ENCODE assay signal across 8 mouse cellular contexts in the genomic region with DNA sequence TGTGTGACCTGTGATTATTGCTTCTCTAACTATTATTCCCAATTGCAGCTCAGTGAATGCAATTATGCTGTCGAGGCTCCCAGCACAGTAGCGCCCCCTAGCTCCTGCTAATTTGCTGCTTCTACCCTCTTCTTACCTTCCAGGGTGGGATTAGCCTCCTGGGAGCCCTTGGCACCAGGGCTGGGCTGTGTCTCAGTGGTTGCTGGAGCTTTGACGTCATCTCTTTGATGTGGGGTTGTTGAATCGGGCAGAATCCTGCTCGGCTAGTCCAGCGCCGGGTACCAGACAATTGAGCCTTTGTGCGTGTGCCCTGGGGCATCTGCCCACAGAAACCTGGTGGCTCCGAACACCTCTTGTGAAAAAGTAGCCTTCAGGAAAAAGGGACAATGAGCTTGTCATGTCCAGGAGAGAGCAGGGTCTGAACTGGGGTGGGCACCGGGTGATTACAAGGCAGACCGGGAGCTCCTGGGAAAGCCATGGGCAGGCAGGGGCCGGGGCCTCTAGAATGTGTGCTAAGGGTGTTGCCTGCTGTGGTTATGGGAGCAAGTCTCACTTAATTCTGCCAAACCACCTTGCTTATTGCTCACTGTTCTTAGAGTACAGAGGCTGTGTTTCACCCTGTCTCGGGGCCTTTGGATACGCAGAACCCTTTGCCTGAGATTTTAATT. TPM values are rescaled to one million over a fixed set of nuclear protein-coding genes. Genes with fewer than 3 reads are reported as not detected.
DNase-seq lines count a peak whose midpoint lies in the region; ATAC-seq and TF ChIP-seq lines count a peak whose summit lies in the region.
"Had no signal": no experiment of that assay in that cellular context is flagged by ENCODE, and none has a peak within 500 bp of the region (broad histone marks: within the 10 kb centered on the region; RNA-seq: fewer than 3 reads in every experiment).

No protein-coding gene starts in this region.

- H3K4me2 ChIP-seq in neural tube, embryonic 11.5 days (ENCODE audit: low read depth) = no peak overlapping the region
- H3K4me2 ChIP-seq in neural tube, embryonic 15.5 days = no peak overlapping the region
- H3K4me2 ChIP-seq in hindbrain, embryonic 11.5 days (replicated peaks; ENCODE audit: low read depth, low read length) = no peak overlapping the region
- no peak overlapping the region for H3K4me2 ChIP-seq in midbrain, postnatal 0 days (ENCODE audit: low read depth, low read length, poor library complexity, severe bottlenecking)
- H3K4me2 ChIP-seq: heart, embryonic 13.5 days had no signal

- ATAC-seq in neural tube, embryonic 11.5 days (ENCODE audit: insufficient read depth, low FRiP score, low TSS enrichment) = no peak
- no peak for ATAC-seq in neural tube, embryonic 15.5 days (ENCODE audit: low FRiP score)
- no peak for ATAC-seq in hindbrain, embryonic 11.5 days (ENCODE audit: low FRiP score)
- ATAC-seq in midbrain, postnatal 0 days (ENCODE audit: low FRiP score) = no peak

- peak; percentile 47 for DNase-seq in neural tube, embryonic 11.5 days (ENCODE audit: low spot score)
- DNase-seq in embryo, embryonic 10.5 days (ENCODE audit: low spot score) = peak; percentile 61
- DNase-seq in hindbrain, embryonic 11.5 days (ENCODE audit: low spot score) = peak; percentile 52
- DNase-seq in midbrain, postnatal 0 days (ENCODE audit: low spot score) = peak; percentile 24
- DNase-seq in heart, postnatal 36 days = no peak
- no peak for DNase-seq in cerebellum, adult 18-20 months

- H3K36me3 ChIP-seq in neural tube, embryonic 11.5 days (ENCODE audit: control insufficient read depth, insufficient read depth, low read length) = no peaks in the 10 kb centered on the region
- no peaks in the 10 kb centered on the region for H3K36me3 ChIP-seq in neural tube, embryonic 15.5 days
- no peaks in the 10 kb centered on the region for H3K36me3 ChIP-seq in hindbrain, embryonic 11.5 days (ENCODE audit: control insufficient read depth, insufficient read depth, low read length)
- no peaks in the 10 kb centered on the region for H3K36me3 ChIP-seq in midbrain, postnatal 0 days (ENCODE audit: insufficient read depth, low read length)
- H3K36me3 ChIP-seq: heart, embryonic 13.5 days had no signal

- no peaks in the 10 kb centered on the region for H3K27me3 ChIP-seq in neural tube, embryonic 11.5 days (ENCODE audit: control insufficient read depth, insufficient read depth, low read length)
- H3K27me3 ChIP-seq in neural tube, embryonic 15.5 days (replicated peaks) = no peaks in the 10 kb centered on the region
- no peaks in the 10 kb centered on the region for H3K27me3 ChIP-seq in hindbrain, embryonic 11.5 days (ENCODE audit: control insufficient read depth, insufficient read depth, low read length)
- H3K27me3 ChIP-seq in midbrain, postnatal 0 days (ENCODE audit: insufficient read depth, low read length) = no peaks in the 10 kb centered on the region

- intact Hi-C loops in heart, postnatal 36 days (cut with DNase I) = no loop called here

- H3K4me1 ChIP-seq in neural tube, embryonic 11.5 days (ENCODE audit: control insufficient read depth, insufficient read depth, low read length) = no peaks in the 10 kb centered on the region
- H3K4me1 ChIP-seq in neural tube, embryonic 15.5 days = no peaks in the 10 kb centered on the region
- H3K4me1 ChIP-seq in hindbrain, embryonic 11.5 days (replicated peaks; ENCODE audit: control insufficient read depth, insufficient read depth, low read length) = no peaks in the 10 kb centered on the region
- H3K4me1 ChIP-seq in midbrain, postnatal 0 days (ENCODE audit: insufficient read depth, low read length) = no peaks in the 10 kb centered on the region
- H3K4me1 ChIP-seq: heart, embryonic 13.5 days had no signal

- H3K9ac ChIP-seq in neural tube, embryonic 11.5 days (ENCODE audit: low read length) = no peak overlapping the region
- no peak overlapping the region for H3K9ac ChIP-seq in neural tube, embryonic 15.5 days (replicated peaks)
- no peak overlapping the region for H3K9ac ChIP-seq in hindbrain, embryonic 11.5 days (ENCODE audit: low read depth, low read length)
- H3K9ac ChIP-seq in midbrain, postnatal 0 days (replicated peaks; ENCODE audit: low read length, poor library complexity, severe bottlenecking) = no peak overlapping the region
- H3K9ac ChIP-seq: heart, embryonic 13.5 days had no signal

- peak; percentile 51 for TF ChIP-seq CTCF in midbrain, postnatal 0 days (IDR thresholded peaks at IDR 0.05)

- no peak overlapping the region for H3K4me3 ChIP-seq in neural tube, embryonic 11.5 days (ENCODE audit: low read depth, low read length)
- H3K4me3 ChIP-seq in neural tube, embryonic 15.5 days (replicated peaks) = no peak overlapping the region
- H3K4me3 ChIP-seq in hindbrain, embryonic 11.5 days (ENCODE audit: low read depth, low read length) = no peak overlapping the region
- no peak overlapping the region for H3K4me3 ChIP-seq in midbrain, postnatal 0 days (ENCODE audit: low read depth, low read length)
- H3K4me3 ChIP-seq: heart, embryonic 13.5 days had no signal

- H3K27ac ChIP-seq in neural tube, embryonic 11.5 days (ENCODE audit: low read depth, low read length) = no peak overlapping the region
- H3K27ac ChIP-seq in neural tube, embryonic 15.5 days (replicated peaks) = no peak overlapping the region
- no peak overlapping the region for H3K27ac ChIP-seq in hindbrain, embryonic 11.5 days (ENCODE audit: low read depth, low read length)
- no peak overlapping the region for H3K27ac ChIP-seq in midbrain, postnatal 0 days (ENCODE audit: low read depth, low read length)
- H3K27ac ChIP-seq: heart, embryonic 13.5 days had no signal

- 31% methylated on average over 14 of the region's 14 CpGs for WGBS in neural tube, embryonic 11.5 days
- WGBS in neural tube, embryonic 15.5 days = 33% methylated on average over 14 of the region's 14 CpGs
- 29% methylated on average over 14 of the region's 14 CpGs for WGBS in hindbrain, embryonic 11.5 days
- 21% methylated on average over 14 of the region's 14 CpGs for WGBS in midbrain, postnatal 0 days

- no peaks in the 10 kb centered on the region for H3K9me3 ChIP-seq in neural tube, embryonic 11.5 days (ENCODE audit: control insufficient read depth, low read length)
- H3K9me3 ChIP-seq in neural tube, embryonic 15.5 days (replicated peaks) = no peaks in the 10 kb centered on the region
- H3K9me3 ChIP-seq in hindbrain, embryonic 11.5 days (ENCODE audit: control insufficient read depth, low read length) = no peaks in the 10 kb centered on the region
- H3K9me3 ChIP-seq in midbrain, postnatal 0 days (ENCODE audit: low read length) = no peaks in the 10 kb centered on the region
- H3K9me3 ChIP-seq: heart, embryonic 13.5 days had no signal

RNA-seq across cellular contexts. Expression of a gene that starts 44.7 kb away (rescaled TPM):
- polyA plus RNA-seq in neural tube, embryonic 11.5 days (2014; fragmentation: Nextera tagmentation; extraction: Ambion mirVana) = 64.1 and 73.0 TPM in 2 replicates
- 55.7 and 62.0 TPM in 2 replicates for polyA plus RNA-seq in neural tube, embryonic 15.5 days (2015; fragmentation: Nextera tagmentation; extraction: Ambion mirVana)
- polyA plus RNA-seq in hindbrain, embryonic 11.5 days (2014; fragmentation: Nextera tagmentation; extraction: Ambion mirVana) = 77.6 and 80.3 TPM in 2 replicates
- 39.8 and 45.3 TPM in 2 replicates for total RNA-seq in midbrain, postnatal 0 days (2014; rRNA removed)
- polyA plus RNA-seq in midbrain, postnatal 0 days (2015; fragmentation: Nextera tagmentation; extraction: Ambion mirVana) = 69.4 and 70.7 TPM in 2 replicates
- total RNA-seq in heart, postnatal 36 days (2021) = 10 to 100 TPM; 56.1 to 65.6 TPM

RNA-seq across cellular contexts. Expression of a gene that starts 52.0 kb away (rescaled TPM):
- 340 and 349 TPM in 2 replicates for polyA plus RNA-seq in neural tube, embryonic 11.5 days (2014; fragmentation: Nextera tagmentation; extraction: Ambion mirVana)
- 460 and 502 TPM in 2 replicates for polyA plus RNA-seq in neural tube, embryonic 15.5 days (2015; fragmentation: Nextera tagmentation; extraction: Ambion mirVana)
- 382 and 434 TPM in 2 replicates for polyA plus RNA-seq in hindbrain, embryonic 11.5 days (2014; fragmentation: Nextera tagmentation; extraction: Ambion mirVana)
- total RNA-seq in midbrain, postnatal 0 days (2014; rRNA removed) = 109 and 115 TPM in 2 replicates
- 319 and 323 TPM in 2 replicates for polyA plus RNA-seq in midbrain, postnatal 0 days (2015; fragmentation: Nextera tagmentation; extraction: Ambion mirVana)
- 100 to 1,000 TPM; 129 to 206 TPM for total RNA-seq in heart, postnatal 36 days (2021)

Comparison
In these comparisons a context has a peak if more than half of its experiments do, and no peak if none do; other contexts are left out.
1. DNase-seq: peak in neural tube, embryonic 11.5 days (single experiment), embryo, embryonic 10.5 days (single experiment), hindbrain, embryonic 11.5 days (single experiment) and midbrain, postnatal 0 days (single experiment); none in heart, postnatal 36 days (0 of 2) and cerebellum, adult 18-20 months (0 of 2).